ENCODE assay signal across 8 mouse cellular contexts in the genomic region with DNA sequence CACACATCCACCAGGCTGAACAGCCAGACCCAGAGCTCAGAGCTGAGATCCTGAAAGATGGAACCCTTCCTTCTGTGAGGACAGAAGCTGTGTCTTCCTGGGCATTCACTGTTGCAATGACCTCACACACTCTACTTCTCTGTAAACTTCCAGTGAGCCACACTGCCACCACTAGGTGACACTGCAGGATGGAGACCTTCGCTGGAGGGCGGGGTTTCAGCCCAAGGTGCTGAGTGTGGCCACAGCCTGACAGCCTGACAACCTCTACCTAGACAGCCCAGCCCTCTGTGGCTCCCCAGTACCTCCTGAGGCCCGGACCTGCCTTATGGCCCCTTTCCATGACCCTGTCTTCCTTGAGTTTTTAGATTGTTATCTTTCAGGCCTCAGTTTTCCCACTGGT. TPM values are rescaled to one million over a fixed set of nuclear protein-coding genes. Genes with fewer than 3 reads are reported as not detected.
A peak's percentile ranks its signal among the peaks of the same experiment; 100 is the strongest.
DNase-seq lines count a peak whose midpoint lies in the region; ATAC-seq and TF ChIP-seq lines count a peak whose summit lies in the region.

No protein-coding gene starts in this region.

- H3K9ac ChIP-seq in forebrain, embryonic 15.5 days (replicated peaks), result no peak overlapping the region
- no peak overlapping the region for H3K9ac ChIP-seq in intestine, embryonic 16.5 days (ENCODE audit: low read depth, low read length)
- no peak overlapping the region for H3K9ac ChIP-seq in liver, postnatal 0 days (replicated peaks)
- no peak overlapping the region for H3K9ac ChIP-seq in neural tube, embryonic 14.5 days (replicated peaks; ENCODE audit: low read depth, low read length)

- peaks cover 43% of the 10 kb centered on the region for H3K4me1 ChIP-seq in E14TG2a.4 (replicated peaks; ENCODE audit: low read depth, low read length)
- no peaks in the 10 kb centered on the region for H3K4me1 ChIP-seq in forebrain, embryonic 15.5 days
- H3K4me1 ChIP-seq in intestine, embryonic 16.5 days (ENCODE audit: control insufficient read depth, insufficient read depth, low read length), result no peaks in the 10 kb centered on the region
- no peaks in the 10 kb centered on the region for H3K4me1 ChIP-seq in liver, postnatal 0 days (ENCODE audit: insufficient read depth)
- no peaks in the 10 kb centered on the region for H3K4me1 ChIP-seq in neural tube, embryonic 14.5 days (ENCODE audit: control insufficient read depth, insufficient read depth, low read length)

- no peaks in the 10 kb centered on the region for H3K36me3 ChIP-seq in E14TG2a.4 (ENCODE audit: insufficient read depth, low read length)
- no peaks in the 10 kb centered on the region for H3K36me3 ChIP-seq in forebrain, embryonic 15.5 days
- H3K36me3 ChIP-seq in intestine, embryonic 16.5 days (ENCODE audit: control insufficient read depth, insufficient read depth, low read length), result no peaks in the 10 kb centered on the region
- H3K36me3 ChIP-seq in liver, postnatal 0 days (replicated peaks; ENCODE audit: insufficient read depth, low read length), result no peaks in the 10 kb centered on the region
- H3K36me3 ChIP-seq in neural tube, embryonic 14.5 days (ENCODE audit: control insufficient read depth, insufficient read depth, low read length), result no peaks in the 10 kb centered on the region

- no peak overlapping the region for H3K27ac ChIP-seq in forebrain, embryonic 15.5 days (replicated peaks)
- H3K27ac ChIP-seq in intestine, embryonic 16.5 days (ENCODE audit: low read length), result no peak overlapping the region
- H3K27ac ChIP-seq in liver, postnatal 0 days (ENCODE audit: low read depth), result no peak overlapping the region
- H3K27ac ChIP-seq in neural tube, embryonic 14.5 days (ENCODE audit: low read depth, low read length), result no peak overlapping the region

- peaks cover 17% of the 10 kb centered on the region for H3K27me3 ChIP-seq in E14TG2a.4 (ENCODE audit: insufficient read depth, low read length)
- H3K27me3 ChIP-seq in forebrain, embryonic 15.5 days, result no peaks in the 10 kb centered on the region
- no peaks in the 10 kb centered on the region for H3K27me3 ChIP-seq in intestine, embryonic 16.5 days (replicated peaks; ENCODE audit: control insufficient read depth, insufficient read depth, low read length)
- H3K27me3 ChIP-seq in liver, postnatal 0 days (ENCODE audit: insufficient read depth, low read length), result no peaks in the 10 kb centered on the region
- no peaks in the 10 kb centered on the region for H3K27me3 ChIP-seq in neural tube, embryonic 14.5 days (ENCODE audit: control insufficient read depth, insufficient read depth, low read length)

- TF ChIP-seq EP300 in liver, postnatal 0 days (IDR thresholded peaks at IDR 0.05; ENCODE audit: low read depth), result no peak

- 6% methylated on average over 3 of the region's 3 CpGs for WGBS in forebrain, embryonic 15.5 days
- WGBS in intestine, embryonic 16.5 days, result 21% methylated on average over 3 of the region's 3 CpGs
- 13% methylated on average over 3 of the region's 3 CpGs for WGBS in liver, postnatal 0 days (ENCODE audit: insufficient replicate concordance)
- 16% methylated on average over 3 of the region's 3 CpGs for WGBS in neural tube, embryonic 14.5 days

- no peak overlapping the region for H3K4me2 ChIP-seq in forebrain, embryonic 15.5 days (replicated peaks)
- no peak overlapping the region for H3K4me2 ChIP-seq in intestine, embryonic 16.5 days (ENCODE audit: low read depth, low read length)
- H3K4me2 ChIP-seq in liver, postnatal 0 days (ENCODE audit: low read depth, low read length), result no peak overlapping the region
- no peak overlapping the region for H3K4me2 ChIP-seq in neural tube, embryonic 14.5 days (ENCODE audit: low read depth, low read length)

- peak; percentile 44 for TF ChIP-seq CTCF in E14TG2a.4 (conservative IDR thresholded peaks at IDR 0.05; ENCODE audit: low read length)
- TF ChIP-seq CTCF in liver, postnatal 0 days (IDR thresholded peaks at IDR 0.05; ENCODE audit: low read depth), result peak; percentile 82

- DNase-seq in 3T3-L1 (ENCODE audit: low read depth, low spot score), result peak; percentile 70
- peak; percentile 64 for DNase-seq in cerebellum, adult 11 months
- DNase-seq in liver, postnatal 0 days, result peak; percentile 76
- DNase-seq in ovary, postnatal 14 days (ENCODE audit: low spot score), result no peak

- H3K9me3 ChIP-seq in E14TG2a.4 (ENCODE audit: low read length), result no peaks in the 10 kb centered on the region
- H3K9me3 ChIP-seq in forebrain, embryonic 15.5 days, result no peaks in the 10 kb centered on the region
- no peaks in the 10 kb centered on the region for H3K9me3 ChIP-seq in intestine, embryonic 16.5 days (ENCODE audit: control insufficient read depth, low read length)
- H3K9me3 ChIP-seq in liver, postnatal 0 days (ENCODE audit: low read length), result no peaks in the 10 kb centered on the region
- no peaks in the 10 kb centered on the region for H3K9me3 ChIP-seq in neural tube, embryonic 14.5 days (ENCODE audit: control insufficient read depth, low read length)

- 0 out of 2 replicates have a peak, but pooled peaks have one; percentile 44 for ATAC-seq in forebrain, embryonic 15.5 days (replicated peaks)
- peak; percentile 66 for ATAC-seq in intestine, embryonic 16.5 days
- ATAC-seq in liver, postnatal 0 days, result peak; percentile 75
- ATAC-seq in neural tube, embryonic 14.5 days (ENCODE audit: low read depth), result peak; percentile 71

- H3K4me3 ChIP-seq in E14TG2a.4 (replicated peaks; ENCODE audit: low read length), result no peak overlapping the region
- H3K4me3 ChIP-seq in forebrain, embryonic 15.5 days, result no peak overlapping the region
- no peak overlapping the region for H3K4me3 ChIP-seq in intestine, embryonic 16.5 days (ENCODE audit: low read length)
- no peak overlapping the region for H3K4me3 ChIP-seq in liver, postnatal 0 days (ENCODE audit: low read depth, low read length)
- H3K4me3 ChIP-seq in neural tube, embryonic 14.5 days (ENCODE audit: low read depth, low read length), result no peak overlapping the region

RNA-seq across cellular contexts. Expression of gene 1700008O03Rik, which starts 12.9 kb away (rescaled TPM):
- 1.1 and 1.4 TPM in 2 replicates for polyA plus RNA-seq in forebrain, embryonic 15.5 days (2015; fragmentation: Nextera tagmentation; extraction: Ambion mirVana)
- polyA plus RNA-seq in intestine, embryonic 16.5 days (2015; fragmentation: Nextera tagmentation; extraction: Ambion mirVana), result 0.66 and 0.88 TPM in 2 replicates
- 0.15 and 0.18 TPM in 2 replicates for polyA plus RNA-seq in liver, postnatal 0 days (2015; fragmentation: Nextera tagmentation; extraction: Ambion mirVana)
- polyA plus RNA-seq in neural tube, embryonic 14.5 days (2014; fragmentation: Nextera tagmentation; extraction: Ambion mirVana), result 2.0 and 2.6 TPM in 2 replicates

RNA-seq across cellular contexts. Expression of gene Syt3, which starts 14.7 kb away (rescaled TPM):
- 24.5 and 26.7 TPM in 2 replicates for polyA plus RNA-seq in forebrain, embryonic 15.5 days (2015; fragmentation: Nextera tagmentation; extraction: Ambion mirVana)
- 0.82 and 1.2 TPM in 2 replicates for polyA plus RNA-seq in intestine, embryonic 16.5 days (2015; fragmentation: Nextera tagmentation; extraction: Ambion mirVana)
- polyA plus RNA-seq in liver, postnatal 0 days (2015; fragmentation: Nextera tagmentation; extraction: Ambion mirVana), result 0.04 TPM in 1 of 2 replicates, not detected in the other
- 52.7 and 68.4 TPM in 2 replicates for polyA plus RNA-seq in neural tube, embryonic 14.5 days (2014; fragmentation: Nextera tagmentation; extraction: Ambion mirVana)

RNA-seq across cellular contexts. Expression of gene Lrrc4b, which starts 30.2 kb away (rescaled TPM):
- polyA plus RNA-seq in forebrain, embryonic 15.5 days (2015; fragmentation: Nextera tagmentation; extraction: Ambion mirVana), result 15.6 and 15.7 TPM in 2 replicates
- 0.31 and 0.43 TPM in 2 replicates for polyA plus RNA-seq in intestine, embryonic 16.5 days (2015; fragmentation: Nextera tagmentation; extraction: Ambion mirVana)
- not detected in 2 replicates for polyA plus RNA-seq in liver, postnatal 0 days (2015; fragmentation: Nextera tagmentation; extraction: Ambion mirVana)
- 21.9 and 28.1 TPM in 2 replicates for polyA plus RNA-seq in neural tube, embryonic 14.5 days (2014; fragmentation: Nextera tagmentation; extraction: Ambion mirVana)

Comparison
In these comparisons a context has a peak if more than half of its experiments do, and no peak if none do; other contexts are left out.
1. RNA of gene Syt3, which starts 14.7 kb away (polyA plus RNA-seq): 52.7 to 68.4 TPM in neural tube, embryonic 14.5 days and 24.5 to 26.7 TPM in forebrain, embryonic 15.5 days; 0.82 to 1.2 TPM in intestine, embryonic 16.5 days and 0.04 TPM in liver, postnatal 0 days; every median in the first group is over 10 times any median in the second.
2. RNA of gene Lrrc4b, which starts 30.2 kb away (polyA plus RNA-seq): 21.9 to 28.1 TPM in neural tube, embryonic 14.5 days and 15.6 to 15.7 TPM in forebrain, embryonic 15.5 days; 0.31 to 0.43 TPM in intestine, embryonic 16.5 days and not detected in liver, postnatal 0 days; every median in the first group is over 10 times any median in the second.
3. Peak in every context shown above with its lines, with median percentiles within 50 percentile points of each other: ATAC-seq.